20 mouse cellular contexts compared by ENCODE assay signal in the genomic region with DNA sequence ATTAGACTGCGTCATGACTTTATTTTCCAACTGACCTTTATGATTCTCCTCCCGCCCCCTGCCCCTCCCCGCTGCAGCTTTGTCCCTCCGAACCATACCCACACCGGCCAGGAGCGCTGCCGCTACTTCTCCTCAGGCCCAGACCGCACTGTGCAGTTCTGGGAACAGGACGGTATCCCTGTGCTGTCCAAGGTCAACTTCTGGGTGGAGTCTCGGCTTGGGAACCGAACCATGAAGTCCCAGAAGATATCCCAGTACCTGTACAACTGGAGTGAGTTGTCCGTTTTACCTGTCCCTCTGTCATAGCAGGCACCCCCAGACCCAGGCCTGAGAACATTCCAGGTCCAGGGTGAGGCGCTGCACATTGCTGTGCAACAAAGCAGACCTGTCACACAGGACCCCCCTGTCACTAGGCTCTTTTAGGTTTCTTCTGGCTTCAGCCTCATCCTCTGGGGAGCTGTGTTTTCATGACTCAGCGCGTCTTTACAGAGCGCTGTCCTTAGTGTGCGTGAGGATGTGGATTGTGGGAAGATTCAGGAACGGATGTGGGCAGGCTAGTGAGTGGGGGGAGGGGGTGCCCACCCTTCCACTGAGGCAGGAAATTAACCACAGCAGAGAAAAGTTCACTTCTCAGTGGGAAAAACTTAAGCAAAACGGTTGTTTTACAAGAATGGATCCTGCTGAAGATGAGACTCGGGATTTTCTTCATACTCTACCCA. TPM values are rescaled to one million over a fixed set of nuclear protein-coding genes. Genes with fewer than 3 reads are reported as not detected.
DNase-seq lines count a peak whose midpoint lies in the region; ATAC-seq and TF ChIP-seq lines count a peak whose summit lies in the region.
"Had no signal": no experiment of that assay in that cellular context is flagged by ENCODE, and none has a peak within 500 bp of the region (broad histone marks: within the 10 kb centered on the region; RNA-seq: fewer than 3 reads in every experiment).

No protein-coding gene starts in this region.

- H3K9me3 ChIP-seq in intestine, embryonic 16.5 days (ENCODE audit: control insufficient read depth, low read length): no peaks in the 10 kb centered on the region
- no peaks in the 10 kb centered on the region for H3K9me3 ChIP-seq in intestine, postnatal 0 days (ENCODE audit: control insufficient read depth)
- H3K9me3 ChIP-seq: embryonic facial prominence, embryonic 12.5 days; forebrain, embryonic 10.5 days; lung, embryonic 15.5 days; midbrain, embryonic 12.5 days had no signal

- H3K27ac ChIP-seq in intestine, embryonic 16.5 days (ENCODE audit: low read length): no peak overlapping the region
- H3K27ac ChIP-seq in intestine, postnatal 0 days (ENCODE audit: low read depth, low read length): no peak overlapping the region
- no peak overlapping the region for H3K27ac ChIP-seq in small intestine, adult 2 months (ENCODE audit: insufficient read depth, low read depth, low read length)
- H3K27ac ChIP-seq: embryonic facial prominence, embryonic 12.5 days; forebrain, embryonic 10.5 days; heart, adult 2 months; lung, embryonic 15.5 days; midbrain, embryonic 12.5 days; stomach, postnatal 0 days had no signal

- WGBS in intestine, embryonic 16.5 days: 70% methylated on average over 20 of the region's 20 CpGs
- WGBS in intestine, postnatal 0 days: 68% methylated on average over 20 of the region's 20 CpGs
- 69% methylated on average over 20 of the region's 20 CpGs for WGBS in small intestine, adult 2 months

- no peak overlapping the region for H3K4me3 ChIP-seq in intestine, embryonic 16.5 days (ENCODE audit: low read length)
- no peak overlapping the region for H3K4me3 ChIP-seq in intestine, postnatal 0 days (ENCODE audit: low read depth, low read length)
- peak overlapping the region; percentile 4; the same call in 1 of the 2 replicates for H3K4me3 ChIP-seq in small intestine, adult 2 months (ENCODE audit: low read depth, low read length)
- H3K4me3 ChIP-seq: embryonic facial prominence, embryonic 12.5 days; forebrain, embryonic 10.5 days; heart, adult 2 months; lung, embryonic 15.5 days; midbrain, embryonic 12.5 days had no signal

- no peak overlapping the region for H3K4me2 ChIP-seq in intestine, embryonic 16.5 days (ENCODE audit: low read depth, low read length)
- H3K4me2 ChIP-seq in intestine, postnatal 0 days (replicated peaks; ENCODE audit: low read depth): no peak overlapping the region
- H3K4me2 ChIP-seq: embryonic facial prominence, embryonic 12.5 days; liver, embryonic 11.5 days; lung, embryonic 15.5 days; midbrain, embryonic 12.5 days had no signal

- no peak for TF ChIP-seq POLR2A in small intestine, adult 2 months (IDR thresholded peaks at IDR 0.05; ENCODE audit: low read depth, low read length)

- H3K4me1 ChIP-seq in intestine, embryonic 16.5 days (ENCODE audit: control insufficient read depth, insufficient read depth, low read length): 0 out of 2 replicates have a peak, but pooled peaks cover 3% of the 10 kb centered on the region
- H3K4me1 ChIP-seq in intestine, postnatal 0 days (replicated peaks; ENCODE audit: control insufficient read depth, insufficient read depth, low read length): no peaks in the 10 kb centered on the region
- H3K4me1 ChIP-seq in small intestine, adult 2 months (ENCODE audit: control insufficient read depth, insufficient read depth, insufficient read length, low read length): peaks cover 3% of the 10 kb centered on the region
- H3K4me1 ChIP-seq: embryonic facial prominence, embryonic 12.5 days; lung, embryonic 15.5 days; midbrain, embryonic 12.5 days had no signal

- no peak for TF ChIP-seq CTCF in intestine, postnatal 0 days (IDR thresholded peaks at IDR 0.05; ENCODE audit: low read depth)
- no peak for TF ChIP-seq CTCF in small intestine, adult 2 months (IDR thresholded peaks at IDR 0.05; ENCODE audit: extremely low read depth, insufficient read length, insufficient replicate concordance, low read depth, low read length)

- H3K9ac ChIP-seq in intestine, embryonic 16.5 days (ENCODE audit: low read depth, low read length): 0 out of 2 replicates have a peak overlapping the region, but pooled peaks have one; percentile 16
- no peak overlapping the region for H3K9ac ChIP-seq in intestine, postnatal 0 days (ENCODE audit: low read depth, low read length)
- H3K9ac ChIP-seq: embryonic facial prominence, embryonic 12.5 days; lung, embryonic 15.5 days; midbrain, embryonic 12.5 days had no signal

- DNase-seq in MN1 (ENCODE audit: low spot score) (no peak), adipocyte (ENCODE audit: low spot score) (no peak)
- no peak for DNase-seq in right cerebral cortex, postnatal 14 days
- no peak for DNase-seq in right cerebral cortex, adult 2 months (ENCODE audit: low spot score in 2 of 2)
- DNase-seq: adrenal gland, postnatal 14 days; cerebellum, postnatal 14 days; heart, adult 2 months; layer of hippocampus, adult 9-11 months had no signal

- H3K36me3 ChIP-seq in intestine, embryonic 16.5 days (ENCODE audit: control insufficient read depth, insufficient read depth, low read length): no peaks in the 10 kb centered on the region
- no peaks in the 10 kb centered on the region for H3K36me3 ChIP-seq in intestine, postnatal 0 days (ENCODE audit: control insufficient read depth, insufficient read depth)
- no peaks in the 10 kb centered on the region for H3K36me3 ChIP-seq in small intestine, adult 2 months (ENCODE audit: control insufficient read depth, insufficient read depth, low read length)
- H3K36me3 ChIP-seq: embryonic facial prominence, embryonic 12.5 days; forebrain, embryonic 10.5 days; lung, embryonic 15.5 days; midbrain, embryonic 12.5 days had no signal

- 0 out of 2 replicates have a peak, but pooled peaks cover 3% of the 10 kb centered on the region for H3K27me3 ChIP-seq in intestine, embryonic 16.5 days (replicated peaks; ENCODE audit: control insufficient read depth, insufficient read depth, low read length)
- H3K27me3 ChIP-seq in intestine, postnatal 0 days (replicated peaks; ENCODE audit: control insufficient read depth, insufficient read depth, low read length): no peaks in the 10 kb centered on the region; the same call in 1 of the 2 replicates
- H3K27me3 ChIP-seq in small intestine, adult 2 months (ENCODE audit: control insufficient read depth, insufficient read depth, low read length): no peaks in the 10 kb centered on the region

- ATAC-seq in intestine, embryonic 16.5 days: no peak
- no peak for ATAC-seq in intestine, postnatal 0 days
- ATAC-seq in granulocyte monocyte progenitor cell, adult 5-6 weeks (replicated peaks; ENCODE audit: poor library complexity, severe bottlenecking): peak; percentile 38

RNA-seq across cellular contexts. Expression of a gene that starts 2.9 kb away (rescaled TPM):
- 0.27 and 0.34 TPM in 2 replicates for polyA plus RNA-seq in intestine, embryonic 16.5 days (2015; fragmentation: Nextera tagmentation; extraction: Ambion mirVana)
- polyA plus RNA-seq in intestine, postnatal 0 days (2015; fragmentation: Nextera tagmentation; extraction: Ambion mirVana): 0.29 and 0.31 TPM in 2 replicates
- 0.24 and 0.62 TPM in 2 replicates for total RNA-seq in granulocyte monocyte progenitor cell, adult 5-6 weeks (2014; fragmentation: Nextera tagmentation)
- 0.52 and 1.4 TPM in 2 replicates for total RNA-seq in granulocyte monocyte progenitor cell, adult 5-6 weeks (2017)
- 2.5 and 5.4 TPM in 2 replicates for polyA plus RNA-seq in small intestine, adult 2 months (2012; rRNA removed)
- total RNA-seq: adrenal gland, postnatal 14 days; heart, adult 2 months had no signal
- polyA plus RNA-seq: embryonic facial prominence, embryonic 12.5 days; heart, postnatal 0 days; neural tube, embryonic 11.5 days had no signal

RNA-seq across cellular contexts. Expression of a gene that starts 6.3 kb away (rescaled TPM):
- polyA plus RNA-seq in intestine, embryonic 16.5 days (2015; fragmentation: Nextera tagmentation; extraction: Ambion mirVana): 12.9 and 15.1 TPM in 2 replicates
- polyA plus RNA-seq in intestine, postnatal 0 days (2015; fragmentation: Nextera tagmentation; extraction: Ambion mirVana): 4.4 and 7.2 TPM in 2 replicates
- total RNA-seq in granulocyte monocyte progenitor cell, adult 5-6 weeks (2014; fragmentation: Nextera tagmentation): 74.8 and 78.5 TPM in 2 replicates
- total RNA-seq in granulocyte monocyte progenitor cell, adult 5-6 weeks (2017): 12.4 and 12.5 TPM in 2 replicates
- polyA plus RNA-seq in small intestine, adult 2 months (2012; rRNA removed): 63.9 and 71.9 TPM in 2 replicates

RNA-seq across cellular contexts. Expression of a gene that starts 28.4 kb away (rescaled TPM):
- 8.3 and 9.0 TPM in 2 replicates for polyA plus RNA-seq in intestine, embryonic 16.5 days (2015; fragmentation: Nextera tagmentation; extraction: Ambion mirVana)
- 6.2 and 6.9 TPM in 2 replicates for polyA plus RNA-seq in intestine, postnatal 0 days (2015; fragmentation: Nextera tagmentation; extraction: Ambion mirVana)
- 5.0 and 16.1 TPM in 2 replicates for total RNA-seq in granulocyte monocyte progenitor cell, adult 5-6 weeks (2014; fragmentation: Nextera tagmentation)
- total RNA-seq in granulocyte monocyte progenitor cell, adult 5-6 weeks (2017): 4.7 and 8.7 TPM in 2 replicates
- 26.1 and 49.9 TPM in 2 replicates for polyA plus RNA-seq in small intestine, adult 2 months (2012; rRNA removed)

RNA-seq across cellular contexts. Expression of a gene that starts 34.6 kb away (rescaled TPM):
- 63.7 and 65.3 TPM in 2 replicates for polyA plus RNA-seq in intestine, embryonic 16.5 days (2015; fragmentation: Nextera tagmentation; extraction: Ambion mirVana)
- 37.4 and 41.0 TPM in 2 replicates for polyA plus RNA-seq in intestine, postnatal 0 days (2015; fragmentation: Nextera tagmentation; extraction: Ambion mirVana)
- total RNA-seq in granulocyte monocyte progenitor cell, adult 5-6 weeks (2014; fragmentation: Nextera tagmentation): 6.6 and 14.0 TPM in 2 replicates
- 12.1 and 16.6 TPM in 2 replicates for total RNA-seq in granulocyte monocyte progenitor cell, adult 5-6 weeks (2017)
- 129 and 414 TPM in 2 replicates for polyA plus RNA-seq in small intestine, adult 2 months (2012; rRNA removed)

RNA-seq across cellular contexts. Expression of a gene that starts 50.4 kb away (rescaled TPM):
- polyA plus RNA-seq in intestine, embryonic 16.5 days (2015; fragmentation: Nextera tagmentation; extraction: Ambion mirVana): 78.6 and 79.8 TPM in 2 replicates
- polyA plus RNA-seq in intestine, postnatal 0 days (2015; fragmentation: Nextera tagmentation; extraction: Ambion mirVana): 76.3 and 80.6 TPM in 2 replicates
- 28.6 and 41.1 TPM in 2 replicates for total RNA-seq in granulocyte monocyte progenitor cell, adult 5-6 weeks (2014; fragmentation: Nextera tagmentation)
- 9.0 and 9.3 TPM in 2 replicates for total RNA-seq in granulocyte monocyte progenitor cell, adult 5-6 weeks (2017)
- 190 and 222 TPM in 2 replicates for polyA plus RNA-seq in small intestine, adult 2 months (2012; rRNA removed)
